Mouse (Mus musculus) adrenal gland, adult 2 months (tissue): Measurements from ENCODE around the gene Pgbd5. TPM values are rescaled to one million over a fixed set of nuclear protein-coding genes. Genes with fewer than 3 reads are reported as not detected.

Experiments used
- DNase-seq: peaks from one replicate; pipeline ENCODE4 v3.0.0; 2021
- long read RNA-seq: library from polyadenylated mRNA; stranded (forward); transcript quantifications from one replicate; pipeline ENCODE4 v2.0.0, GENCODE M21; 2021
- polyA plus RNA-seq: library from polyadenylated mRNA; depleted of rRNA; stranded (reverse); fragments of >200 nt; gene quantifications from 2 replicates; pipeline ENCODE4 v1.2.3, GENCODE M21; 2012; rRNA removed
- total RNA-seq, 2 experiments: library from RNA; stranded (reverse); gene quantifications; 2 replicates each; pipeline ENCODE4 v1.2.3; 2021

The Pgbd5 gene
- total RNA-seq (1 to 10 TPM; 5.3 to 5.4 TPM), polyA plus RNA-seq (8.0 and 8.6 TPM in 2 replicates)
- long read RNA-seq, transcript Pgbd5-201 (7 exons, 2,824 nt), result major isoform, 12 of 13 reads
- long read RNA-seq, partial matches to known transcripts, result 0 of 13 reads
- long read RNA-seq, other reads (novel, unspliced or antisense), result 1 of 13 reads

DNA sequence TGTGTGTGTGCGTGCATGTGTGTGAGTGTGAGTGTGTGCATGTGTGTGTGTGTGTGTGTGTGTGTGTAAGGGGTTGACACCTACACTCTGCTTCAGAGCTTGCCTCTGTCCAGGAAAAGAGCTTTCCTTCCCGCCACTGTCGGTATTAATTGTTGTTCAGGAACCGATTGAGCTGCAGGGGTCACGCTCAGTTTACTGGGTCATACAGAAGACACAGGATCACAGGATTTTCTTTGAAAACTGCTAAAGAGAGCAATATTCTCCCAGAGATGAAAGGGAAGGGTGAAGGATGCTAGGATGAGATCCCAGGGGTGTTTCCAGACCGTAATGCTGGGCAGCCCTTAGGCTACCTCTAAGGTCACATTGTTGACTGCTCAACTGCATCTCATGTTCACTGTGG lies at the start of gene Pgbd5:
Gene Pgbd5, minus strand, starts transcription at position 101 of the 400 bp plus-strand sequence.
- DNase-seq, result no peak

DNA sequence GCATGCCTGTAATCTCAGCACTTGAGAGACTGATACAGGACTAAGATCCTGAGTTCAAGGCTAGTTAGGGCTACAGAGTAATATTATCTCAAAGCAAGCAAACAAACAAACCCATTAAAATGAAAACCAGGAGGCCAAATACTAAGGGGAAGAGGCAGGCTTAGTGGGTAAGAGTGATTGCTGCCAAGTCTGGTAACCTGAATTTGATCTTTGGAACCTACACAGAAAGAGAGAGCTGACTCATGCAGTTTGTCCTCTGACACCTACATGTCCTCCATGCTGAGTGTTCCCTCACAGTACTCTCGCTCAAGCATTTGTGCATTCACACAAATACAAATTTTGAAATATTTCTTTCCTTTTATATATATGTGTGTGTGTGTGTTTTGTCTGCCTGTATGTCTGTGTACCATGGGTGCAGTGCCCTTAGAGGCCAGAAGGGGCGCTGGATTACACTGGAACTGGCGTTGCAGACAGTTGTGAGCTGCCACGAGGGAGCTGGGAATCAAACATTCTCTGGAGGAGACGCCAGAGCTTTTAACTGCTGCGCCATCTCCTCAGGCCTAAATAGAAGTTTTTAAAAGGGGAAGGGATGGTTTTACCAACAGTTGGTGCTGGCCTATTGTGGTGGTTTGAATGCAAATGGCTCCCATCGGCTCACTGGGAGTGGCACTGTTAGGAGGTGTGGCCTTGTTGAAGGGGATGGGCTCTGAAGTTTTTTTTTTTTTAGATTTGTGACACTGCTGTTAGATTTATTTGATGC lies 44.1 kb upstream of the Pgbd5 start:
- DNase-seq, result no peak

DNA sequence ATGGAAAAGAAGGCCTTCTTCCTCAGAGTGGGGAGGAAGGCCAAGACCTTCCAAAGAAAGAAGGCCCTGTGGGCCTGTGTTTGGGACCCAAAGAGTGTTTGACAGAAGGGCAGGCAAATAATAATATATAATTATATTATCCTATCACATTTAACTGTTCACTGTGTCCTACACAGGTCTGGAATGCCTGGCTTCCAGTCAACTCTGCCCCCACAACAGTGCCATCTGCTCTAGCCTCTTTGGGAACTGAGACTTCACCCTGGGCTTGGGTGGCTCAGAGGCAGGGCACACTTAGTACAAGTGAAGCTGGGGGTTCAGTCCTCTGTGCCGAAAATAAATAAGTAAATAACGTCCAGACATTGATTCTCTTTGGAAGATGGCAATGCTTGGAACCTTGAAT lies 43.3 kb upstream of the Pgbd5 start:
- no peak for DNase-seq

DNA sequence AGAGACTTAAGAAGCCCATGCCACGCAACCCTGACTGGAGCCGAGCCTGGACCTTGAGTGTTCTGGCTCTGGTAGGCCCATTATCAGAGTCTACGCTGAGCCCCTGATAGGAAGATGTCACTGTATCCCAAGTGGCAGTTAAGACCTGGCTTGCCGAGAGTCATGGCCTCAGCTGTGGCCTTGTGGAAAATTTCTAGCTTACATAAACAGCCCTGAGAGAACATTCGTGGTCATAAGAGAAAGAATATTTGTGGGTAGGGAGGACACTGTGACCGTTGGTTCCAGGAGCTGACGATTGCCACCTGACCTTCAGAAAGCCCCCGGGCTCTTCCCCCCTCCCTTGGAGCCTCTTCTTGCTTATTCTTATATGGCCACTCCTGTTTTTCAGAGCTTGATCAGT lies 40.9 kb upstream of the Pgbd5 start:
- peak; percentile 65 for DNase-seq

DNA sequence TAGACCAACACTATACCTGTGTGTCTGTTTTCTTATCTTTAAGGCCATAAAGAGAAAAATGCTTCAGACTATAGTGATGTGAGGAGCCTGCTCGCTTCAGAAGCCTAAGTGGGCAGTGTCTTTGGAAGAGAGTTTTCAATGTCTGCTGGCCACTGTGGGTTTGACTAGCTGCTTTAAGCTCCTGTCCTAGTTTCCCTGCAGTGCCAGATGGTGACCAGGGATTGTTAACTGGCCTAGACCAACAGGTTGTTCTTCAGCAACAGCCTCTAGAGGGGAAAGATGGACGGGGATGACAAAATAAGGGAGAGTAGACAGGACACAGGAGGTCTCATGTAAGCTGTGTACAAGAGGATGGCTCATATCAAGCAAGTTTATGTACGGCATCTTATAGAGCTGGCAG lies 39.8 kb upstream of the Pgbd5 start:
- no peak for DNase-seq

DNA sequence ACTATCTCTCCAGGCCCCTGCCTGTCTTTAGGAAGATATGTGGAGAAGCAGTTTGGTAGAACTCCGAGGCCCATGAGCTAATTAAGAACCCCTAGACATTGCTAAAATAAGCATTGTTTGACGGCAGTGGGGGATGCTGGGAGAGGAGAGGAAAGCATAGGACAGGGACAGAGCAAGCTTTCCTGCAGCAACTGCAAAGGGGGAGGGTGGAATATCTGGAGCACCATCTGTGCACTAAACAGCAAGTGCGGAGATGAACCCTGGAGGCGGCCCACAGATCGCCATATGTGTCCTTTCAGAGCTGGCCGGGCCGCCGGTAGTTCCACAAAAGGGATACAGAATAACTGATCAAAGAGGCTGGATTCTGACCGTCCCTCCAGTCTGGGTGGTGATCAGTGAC lies 37.2 kb upstream of the Pgbd5 start:
- no peak for DNase-seq

DNA sequence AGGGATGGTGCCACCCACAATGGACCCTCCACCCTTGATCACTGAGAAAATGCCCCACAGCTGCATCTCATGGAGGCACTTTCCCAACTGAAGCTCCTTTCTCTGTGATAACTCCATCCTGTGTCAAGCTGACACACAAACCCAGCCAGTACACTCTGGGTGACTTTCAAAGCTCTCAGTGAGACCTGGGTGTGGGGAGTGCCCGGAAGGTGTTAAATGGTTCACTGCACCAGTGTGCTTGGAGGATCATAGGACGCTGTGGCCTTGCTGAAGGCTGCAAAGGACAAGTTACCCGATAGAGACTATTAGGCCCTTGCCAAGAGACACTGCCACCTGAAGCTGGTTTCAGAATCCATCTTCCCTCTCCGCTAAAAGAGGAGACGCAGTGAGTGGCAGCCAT lies 36.2 kb upstream of the Pgbd5 start:
- no peak for DNase-seq

DNA sequence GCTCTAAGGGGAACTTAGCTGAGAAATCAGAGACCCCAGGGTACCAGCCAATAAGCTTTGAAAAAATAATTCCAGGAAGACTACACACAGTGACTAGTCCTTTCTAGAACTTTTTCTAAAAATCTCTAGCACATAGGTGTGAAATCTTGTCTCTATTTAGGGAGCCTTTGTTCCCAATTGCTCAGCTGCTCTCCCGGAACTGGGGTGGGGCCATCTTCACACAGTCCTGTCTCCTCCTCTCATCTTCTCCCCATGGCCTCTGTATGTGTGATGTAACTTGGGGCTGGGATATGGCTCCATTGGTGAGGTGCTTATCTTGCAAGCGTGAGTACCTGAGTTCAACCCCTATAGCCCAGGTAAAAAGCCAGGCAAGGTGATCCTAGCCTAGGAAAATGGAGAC lies 25.2 kb upstream of the Pgbd5 start:
- DNase-seq, result no peak

DNA sequence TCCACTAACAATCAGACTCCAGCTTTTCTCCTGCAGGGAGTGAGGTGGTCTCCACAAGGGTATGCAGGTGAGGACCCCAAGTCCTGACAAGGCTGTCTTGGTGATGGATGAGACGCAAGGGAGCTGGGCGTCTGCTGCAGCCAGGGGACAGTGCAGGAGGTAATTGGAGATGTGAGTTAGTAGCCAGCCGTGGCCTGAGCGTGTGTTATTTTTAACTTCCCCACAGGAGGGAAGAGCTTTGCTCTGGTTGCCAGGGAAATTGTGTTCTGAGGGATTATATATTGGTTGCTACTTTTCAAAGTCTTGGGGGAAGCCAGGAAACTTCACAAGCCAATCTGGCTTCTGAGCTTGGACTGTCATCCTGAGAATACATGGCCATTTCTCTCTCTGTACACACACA lies 23.7 kb upstream of the Pgbd5 start:
- no peak for DNase-seq

DNA sequence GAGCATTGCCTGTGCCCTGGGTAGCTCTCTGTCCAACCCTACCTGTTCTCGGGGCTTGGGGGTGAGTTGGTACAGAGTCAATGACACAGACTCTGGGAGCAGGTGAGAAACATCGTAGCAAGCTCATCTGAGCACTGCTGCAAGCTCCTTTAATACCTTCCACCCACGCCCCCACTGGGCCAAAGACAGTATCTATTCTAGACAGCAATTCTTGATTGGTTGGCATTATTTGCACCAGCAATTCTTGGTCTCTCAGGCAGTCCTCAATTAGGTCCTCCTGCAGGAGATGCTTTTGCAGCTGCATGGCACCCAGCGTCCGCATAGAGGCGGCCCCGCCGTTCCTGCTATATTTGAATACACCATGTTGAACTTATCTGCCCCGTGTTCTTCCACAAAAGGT lies 22.7 kb upstream of the Pgbd5 start:
- no peak for DNase-seq

DNA sequence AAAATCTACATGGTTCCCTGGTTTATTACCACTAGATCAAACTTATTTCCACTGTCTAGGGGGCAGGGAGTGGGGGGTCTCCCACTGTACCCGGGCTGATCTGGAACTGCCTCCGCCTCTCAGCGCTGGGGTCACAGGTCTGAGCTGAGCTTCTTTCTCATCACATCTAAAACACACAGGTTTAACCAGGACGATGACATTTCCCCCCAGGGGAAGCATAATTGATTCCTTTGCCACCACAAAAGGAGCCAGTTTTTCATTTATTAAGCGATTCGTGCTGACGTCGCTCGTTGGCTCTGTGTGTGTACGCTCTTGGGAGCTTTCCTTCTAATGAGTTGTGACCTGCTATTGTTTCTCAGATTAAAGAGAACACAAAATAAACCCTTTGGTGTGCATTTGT lies 21.6 kb upstream of the Pgbd5 start:
- DNase-seq, result no peak

DNA sequence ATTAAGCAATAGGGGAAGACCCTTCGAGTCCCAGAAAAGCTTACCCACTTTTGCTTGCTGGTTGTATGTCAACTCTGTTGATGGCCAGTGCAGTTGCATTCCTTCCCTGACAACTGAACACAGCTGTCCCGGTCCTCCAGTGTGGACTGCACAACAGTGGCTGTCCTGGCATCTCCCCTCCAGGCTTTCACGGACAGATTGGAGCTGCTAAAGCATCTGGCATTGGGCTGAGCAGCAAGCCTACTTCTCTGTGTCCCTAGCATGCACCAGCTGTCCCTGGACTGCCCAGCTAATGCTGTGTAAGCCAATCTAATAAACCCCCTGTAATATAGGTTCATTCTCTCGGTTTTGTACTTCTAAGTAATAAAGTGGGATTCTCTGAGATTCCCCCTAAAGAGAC lies 21.2 kb upstream of the Pgbd5 start:
- DNase-seq, result no peak

DNA sequence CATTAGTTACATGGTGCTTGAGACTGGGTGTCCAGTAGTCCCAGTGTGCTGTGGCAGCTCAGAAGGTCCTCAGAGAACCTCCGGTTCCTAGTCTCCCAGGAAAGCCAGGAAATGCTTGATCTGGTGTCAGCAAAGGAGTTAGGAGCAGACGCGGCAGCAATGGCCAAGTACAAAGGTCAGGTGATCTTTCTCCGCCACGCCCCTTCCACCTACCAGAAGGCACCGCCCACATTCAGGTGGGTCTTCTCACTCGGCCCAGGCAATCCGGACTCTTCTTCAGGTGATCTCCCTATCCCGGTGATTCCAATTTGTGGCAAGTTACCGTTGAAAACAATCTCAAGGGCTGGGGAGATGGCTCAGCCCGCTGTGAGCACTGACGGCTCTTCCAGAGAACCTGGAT lies 20.2 kb upstream of the Pgbd5 start:
- DNase-seq, result no peak

DNA sequence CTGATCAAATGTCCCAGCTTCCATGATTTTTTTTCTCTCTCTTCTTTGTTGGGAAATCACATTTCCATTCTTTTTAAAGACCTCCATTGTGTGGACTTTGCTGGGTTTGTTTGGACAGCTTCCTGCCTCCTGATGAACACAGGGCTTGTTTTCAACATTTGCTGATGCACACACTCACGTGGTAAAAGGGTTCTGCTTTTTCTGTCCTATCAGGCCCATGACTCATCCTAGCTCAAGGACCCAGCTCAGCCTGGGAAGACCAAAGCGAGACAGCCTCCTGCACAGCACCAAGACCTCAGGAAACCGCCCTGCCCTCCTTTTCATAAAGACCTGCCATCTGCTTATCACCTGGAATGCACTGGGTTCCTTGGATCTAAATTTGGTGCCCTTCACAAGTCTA lies 15.9 kb upstream of the Pgbd5 start:
- DNase-seq, result peak; percentile 80

DNA sequence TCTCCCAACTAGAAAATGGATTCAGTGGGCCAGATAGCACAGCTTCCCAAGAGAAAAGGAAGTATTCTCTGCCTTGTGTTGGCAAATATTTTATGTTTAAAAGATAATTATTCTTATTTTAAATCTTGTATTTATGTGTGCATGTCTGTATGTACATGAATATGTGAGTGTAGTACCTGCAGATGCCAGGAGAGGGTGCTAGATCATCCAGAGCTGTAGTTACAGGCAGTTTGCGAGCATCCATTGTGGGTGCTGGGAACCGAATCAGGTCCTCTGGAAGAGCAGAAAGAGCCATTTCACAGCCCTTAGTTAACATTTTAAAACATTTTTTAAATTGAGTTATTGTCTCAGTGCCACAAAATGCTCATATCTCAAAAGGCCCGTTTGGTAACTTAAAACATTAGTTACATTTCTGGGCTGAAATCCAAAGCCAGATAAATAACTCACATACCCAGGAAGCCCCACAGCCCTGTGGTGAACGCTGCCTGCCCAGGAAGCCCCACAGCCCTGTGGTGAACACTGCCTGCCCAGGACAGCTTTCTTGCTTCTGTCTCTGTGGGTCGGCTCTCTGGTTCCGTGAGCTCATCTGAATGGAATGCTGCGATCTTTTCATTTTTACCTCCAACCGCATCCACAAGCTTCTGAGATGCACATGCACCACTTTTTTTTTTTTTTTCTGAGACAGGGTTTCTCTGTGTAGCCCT lies 10.9 kb upstream of the Pgbd5 start:
- no peak for DNase-seq

DNA sequence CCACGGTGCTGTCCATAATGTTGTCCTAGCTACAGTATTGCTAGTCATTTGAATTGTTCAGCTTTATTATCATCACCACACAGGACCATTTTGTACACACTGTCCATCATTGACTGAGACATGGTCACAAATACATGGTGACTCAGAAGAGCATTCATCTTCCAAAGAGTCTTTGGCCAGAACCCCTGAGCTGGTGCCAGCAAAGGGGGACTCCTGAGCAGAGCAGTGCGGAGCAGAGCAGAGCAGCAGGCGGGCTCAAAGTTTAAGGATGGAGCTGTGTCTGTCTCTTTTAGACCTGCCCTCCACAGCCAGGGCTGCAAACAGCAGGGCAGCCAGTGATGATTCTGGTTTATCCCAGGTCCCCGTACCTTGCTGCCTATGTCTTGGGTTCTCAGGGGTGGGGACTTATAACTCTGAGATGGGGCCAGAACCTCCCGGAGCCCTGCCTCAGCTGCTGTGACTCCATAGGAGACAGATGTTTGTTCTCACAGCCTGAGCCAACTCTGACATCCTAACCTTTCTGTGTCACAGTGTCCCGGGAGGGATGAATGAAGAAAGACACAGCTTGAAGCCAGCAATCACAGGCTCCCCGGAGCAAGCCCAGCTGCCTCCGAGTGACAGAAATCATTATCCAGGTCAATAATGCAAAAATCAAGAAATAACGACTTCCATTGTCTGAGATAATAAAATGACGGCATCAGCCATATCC lies 9.7 kb upstream of the Pgbd5 start:
- DNase-seq, result peak; percentile 22

DNA sequence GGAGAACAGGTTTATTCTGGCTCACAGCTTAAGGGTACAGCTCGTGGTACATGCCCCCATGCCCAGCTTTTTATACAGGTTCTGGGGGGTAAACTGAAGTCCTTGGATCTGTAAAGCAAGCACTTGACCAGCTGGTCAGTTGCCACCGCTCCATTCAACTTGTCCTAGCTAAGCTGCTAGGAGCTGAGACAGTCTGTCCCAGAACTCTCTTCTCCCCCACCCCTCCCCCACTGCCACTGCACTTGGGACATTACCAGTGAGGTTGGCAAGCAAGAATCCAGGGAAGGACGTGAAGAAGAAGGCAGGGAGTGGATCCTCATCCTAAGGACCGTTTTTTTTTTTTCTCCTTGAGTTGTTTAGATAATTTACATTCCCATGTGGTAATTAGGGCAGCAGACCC lies 2.7 kb downstream of the Pgbd5 start:
- DNase-seq, result no peak

DNA sequence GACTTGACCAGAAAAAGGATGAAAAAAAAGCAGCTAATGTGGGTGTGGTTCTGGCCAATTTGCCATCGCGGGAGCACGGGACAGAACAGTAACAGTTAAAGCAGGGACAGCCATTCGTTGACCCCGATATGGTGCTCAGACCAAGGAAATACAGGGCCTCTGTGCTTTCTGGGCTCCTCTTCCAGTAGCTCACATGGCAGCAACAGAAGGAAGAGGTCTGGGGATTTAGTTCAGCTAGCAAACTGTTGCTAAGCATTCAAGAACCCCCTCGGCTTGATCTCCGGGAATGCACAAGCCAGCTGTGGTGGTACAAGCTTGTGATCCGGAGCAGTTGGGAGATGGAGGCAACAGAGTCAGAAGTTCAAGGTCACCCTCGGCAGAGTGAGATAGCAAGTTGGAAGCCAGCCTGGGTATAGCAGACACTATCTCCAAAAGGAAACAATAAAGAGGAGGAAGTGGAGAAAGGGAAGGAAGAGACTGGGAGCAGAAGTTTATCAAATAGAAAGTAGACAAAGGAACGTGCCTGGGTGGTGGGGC lies 3.7 kb downstream of the Pgbd5 start:
- no peak for DNase-seq

DNA sequence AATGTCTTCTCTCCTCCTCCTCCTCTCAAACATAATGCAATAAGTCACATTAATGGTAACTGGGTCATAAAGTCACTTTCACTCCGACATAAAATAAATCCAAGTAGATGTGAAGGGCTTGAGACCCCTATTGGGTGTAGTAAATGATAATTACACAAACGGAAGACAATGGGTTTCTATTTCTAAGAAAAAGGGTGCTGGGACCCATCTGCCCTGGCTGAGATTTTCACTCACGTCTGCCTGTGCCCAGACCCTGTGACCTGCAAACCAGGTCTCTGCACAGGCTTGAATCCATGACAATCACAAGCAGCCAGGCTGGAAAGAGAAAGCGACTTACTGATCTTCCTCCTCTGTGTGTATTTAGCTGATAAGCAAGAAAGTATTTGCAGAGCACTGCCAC lies 4.3 kb downstream of the Pgbd5 start:
- no peak for DNase-seq

DNA sequence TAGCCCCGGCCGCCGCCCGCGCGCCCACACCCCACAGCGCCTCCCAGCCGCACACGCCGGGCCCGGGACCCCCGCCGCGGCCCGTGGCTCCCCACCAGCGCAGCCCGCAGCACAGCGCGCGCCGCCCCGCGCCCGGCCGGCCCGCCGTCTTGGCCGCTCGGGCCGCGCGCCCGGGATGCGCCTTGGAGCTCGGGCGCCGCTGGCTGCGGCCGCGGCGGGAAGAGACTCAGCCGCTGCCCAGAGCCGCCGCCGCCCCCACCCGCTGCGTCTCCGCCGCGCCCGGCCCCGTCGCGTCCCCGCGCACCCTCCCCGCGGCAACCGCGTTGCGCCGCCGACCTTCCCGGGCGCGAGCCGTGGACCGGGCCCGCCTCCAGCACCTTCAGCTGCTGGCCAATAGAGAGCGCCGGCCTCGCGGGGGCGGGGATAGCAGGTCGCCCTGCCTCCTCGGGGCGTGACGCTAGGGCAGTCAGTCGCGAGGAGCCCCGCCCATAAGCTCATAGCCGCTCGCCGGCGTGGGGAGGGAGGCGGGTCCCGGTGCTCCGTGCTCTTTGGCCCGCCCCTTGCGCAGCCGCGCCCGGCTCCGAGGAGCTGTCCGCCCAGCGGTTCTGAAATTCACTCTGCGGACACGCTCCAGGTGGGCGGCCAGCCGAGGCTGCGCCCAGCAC lies 5.2 kb downstream of the Pgbd5 start:
- peak; percentile 98 for DNase-seq

DNA sequence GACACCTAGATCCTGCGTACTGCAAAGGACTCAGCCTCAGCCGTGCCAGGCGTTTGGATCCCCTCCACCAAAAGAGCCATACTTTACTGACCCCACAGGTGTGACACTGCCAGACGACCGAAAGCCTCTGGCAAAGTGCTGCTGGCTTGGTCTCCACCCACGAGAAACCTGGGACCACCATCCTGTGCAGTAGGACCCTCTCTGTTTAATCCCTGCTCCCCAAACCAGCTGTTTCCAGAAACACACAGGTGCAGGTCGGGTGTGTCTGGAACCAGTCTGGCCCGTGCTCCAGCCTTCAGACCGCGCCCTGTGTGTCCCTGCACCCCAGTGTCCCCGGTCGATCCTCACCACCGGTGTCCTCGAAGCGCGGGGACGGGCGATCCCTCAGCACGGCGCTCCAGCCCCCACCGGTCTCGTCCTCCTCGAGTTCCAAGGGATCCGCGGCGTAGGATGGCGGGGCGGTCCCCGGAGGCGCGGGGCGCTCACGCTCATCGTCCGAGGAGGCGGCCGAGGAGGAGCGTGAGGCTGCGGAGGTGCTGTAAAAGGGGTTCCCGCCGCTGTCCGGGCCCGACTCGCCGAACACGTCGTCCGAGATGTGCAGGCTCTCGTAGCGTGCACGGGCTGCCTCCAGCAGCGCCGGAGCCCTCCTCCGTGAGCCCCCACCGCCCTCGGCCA lies 5.9 kb downstream of the Pgbd5 start:
- peak; percentile 29 for DNase-seq

DNA sequence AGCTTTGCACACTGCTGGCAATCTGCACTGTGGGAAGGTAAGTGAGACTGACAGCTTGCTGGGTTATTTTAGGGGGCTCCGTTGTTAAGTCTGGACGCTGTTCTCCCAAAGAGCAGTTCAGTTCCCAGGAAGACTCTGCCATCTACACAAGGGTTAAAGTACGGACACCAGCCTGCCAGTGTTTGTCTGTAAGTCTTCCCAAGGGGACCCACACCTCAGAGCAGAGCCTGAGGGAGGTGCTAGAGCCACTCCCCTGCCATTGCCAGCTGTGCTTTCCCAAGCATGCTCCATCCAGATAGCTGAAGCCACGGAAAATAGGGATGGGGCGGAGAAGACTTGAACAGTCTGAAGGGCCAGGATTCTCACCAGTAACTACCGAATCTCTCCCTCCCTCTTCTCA lies 8.6 kb downstream of the Pgbd5 start:
- no peak for DNase-seq
